Mouse (Mus musculus) MEL (cell line): ENCODE measurements at regions not wholly inside any gene's neighbourhood (a gene's known extent, or its start where the extent isn't known, plus 50 kb on each side); places are given as distances from the start of the nearest gene placed in this dataset.

Experiments
- DNase-seq: peaks from one replicate; pipeline ENCODE4 v3.0.0; 2011; ENCODE audit warnings: low read depth, low spot score
- H3K27ac ChIP-seq: 2 replicates; pipeline ENCODE4 v1.5.1; 2012; ENCODE audit warnings: low read depth, mild to moderate bottlenecking, control low read depth, low read length, moderate library complexity; ENCODE audit not compliant: control insufficient read depth
- H3K27me3 ChIP-seq, 2 experiments: fragments of 150-350 bp in 1 of 2; sonication (generic) in 1 of 2; 2 replicates each; pipeline ENCODE4 v1.6.1; 2012; ENCODE audit warnings: low read length in 2 of 2, mild to moderate bottlenecking in 2 of 2, improper control_type of control experiment in 1 of 2, moderate library complexity in 1 of 2; ENCODE audit not compliant: insufficient read depth in 2 of 2, control insufficient read depth in 1 of 2
- H3K36me3 ChIP-seq, 2 experiments: 2 replicates each; pipeline ENCODE4 v1.6.1; 2012 to 2014; ENCODE audit warnings: low read length in 2 of 2, improper control_type of control experiment in 1 of 2, inconsistent platforms in 1 of 2, mild to moderate bottlenecking in 1 of 2; ENCODE audit not compliant: insufficient read depth in 2 of 2, control insufficient read depth in 1 of 2
- H3K4me1 ChIP-seq, 2 experiments: fragments of 150-350 bp in 1 of 2; sonication (generic) in 1 of 2; 2 replicates each; pipeline ENCODE4 v1.6.1; 2012; ENCODE audit warnings: low read length in 2 of 2, improper control_type of control experiment in 1 of 2, mild to moderate bottlenecking in 1 of 2; ENCODE audit not compliant: insufficient read depth in 2 of 2, control insufficient read depth in 1 of 2
- H3K4me3 ChIP-seq, 2 experiments: fragments of 150-350 bp in 1 of 2; sonication (generic) in 1 of 2; 2 replicates each; pipeline ENCODE4 v1.5.1; 2012; ENCODE audit warnings: low read depth in 2 of 2, low read length in 2 of 2, mild to moderate bottlenecking in 2 of 2, moderate library complexity in 2 of 2, control low read depth in 1 of 2, improper control_type of control experiment in 1 of 2; ENCODE audit not compliant: control insufficient read depth in 1 of 2, insufficient read depth in 1 of 2
- H3K79me2 ChIP-seq: 2 replicates; pipeline ENCODE4 v1.6.1; 2012; ENCODE audit warnings: mild to moderate bottlenecking, low read length, moderate library complexity; ENCODE audit not compliant: control insufficient read depth, poor library complexity, insufficient read depth
- H3K9ac ChIP-seq: 2 replicates; pipeline ENCODE4 v1.6.1; 2012; ENCODE audit warnings: low read depth, mild to moderate bottlenecking, control low read depth, low read length, moderate library complexity; ENCODE audit not compliant: control insufficient read depth, poor library complexity, severe bottlenecking
- H3K9me3 ChIP-seq: fragments of 150-350 bp; sonication (generic); replicated peaks from 2 replicates; pipeline ENCODE4 v1.6.1; 2012; ENCODE audit warnings: mild to moderate bottlenecking, low read length, improper control_type of control experiment, moderate library complexity; ENCODE audit not compliant: insufficient read depth
- CTCF ChIP-seq, 3 experiments: IDR thresholded peaks in 2 of 3; conservative IDR thresholded peaks in 1 of 3; 2 replicates each; pipeline ENCODE4 v1.5.1; 2011 to 2012; ENCODE audit warnings: low read length in 3 of 3, low read depth in 2 of 3, mild to moderate bottlenecking in 2 of 3, improper control_type of control experiment in 1 of 3, inconsistent platforms in 1 of 3, mixed read lengths in 1 of 3, moderate library complexity in 1 of 3; ENCODE audit not compliant: control insufficient read depth in 1 of 3, insufficient read depth in 1 of 3, poor library complexity in 1 of 3, severe bottlenecking in 1 of 3
- ELF1 ChIP-seq: IDR thresholded peaks from 2 replicates; pipeline ENCODE4 v1.6.1; 2014; ENCODE audit warnings: low read depth, mild to moderate bottlenecking, inconsistent platforms, low read length, improper control_type of control experiment, moderate library complexity
- ETS1 ChIP-seq: IDR thresholded peaks from 2 replicates; pipeline ENCODE4 v1.6.1; 2012; ENCODE audit warnings: low read depth, mild to moderate bottlenecking, inconsistent platforms, low read length, improper control_type of control experiment, moderate library complexity
- MAZ ChIP-seq: IDR thresholded peaks from 2 replicates; pipeline ENCODE4 v1.6.1; 2012; ENCODE audit warnings: low read depth, mild to moderate bottlenecking, inconsistent platforms, low read length, improper control_type of control experiment
- MYB ChIP-seq: IDR thresholded peaks from 2 replicates; pipeline ENCODE4 v1.6.1; 2011; ENCODE audit warnings: mild to moderate bottlenecking, low read depth, low read length, improper control_type of control experiment
- MYC ChIP-seq: IDR thresholded peaks from 2 replicates; pipeline ENCODE4 v1.6.1; 2011; ENCODE audit warnings: low read depth, mild to moderate bottlenecking, low read length, improper control_type of control experiment, moderate library complexity
- POLR2A ChIP-seq, 2 experiments: IDR thresholded peaks; 2 replicates each; pipeline ENCODE4 v1.6.1; 2011 to 2012; ENCODE audit warnings: low read length in 2 of 2, mild to moderate bottlenecking in 2 of 2, control low read depth in 1 of 2, improper control_type of control experiment in 1 of 2, low read depth in 1 of 2, moderate library complexity in 1 of 2; ENCODE audit not compliant: control insufficient read depth in 1 of 2, insufficient read depth in 1 of 2, poor library complexity in 1 of 2
- POLR2AphosphoS2 ChIP-seq: IDR thresholded peaks from 2 replicates; pipeline ENCODE4 v1.6.1; 2011; ENCODE audit warnings: low read length, improper control_type of control experiment
- RAD21 ChIP-seq: IDR thresholded peaks from 2 replicates; pipeline ENCODE4 v1.6.1; 2011; ENCODE audit warnings: mild to moderate bottlenecking, low read depth, low read length, improper control_type of control experiment
- SIN3A ChIP-seq: IDR thresholded peaks from 2 replicates; pipeline ENCODE4 v1.6.1; 2012; ENCODE audit warnings: low read length, improper control_type of control experiment, inconsistent platforms
- SMC3 ChIP-seq: IDR thresholded peaks from 2 replicates; pipeline ENCODE4 v1.6.1; 2011; ENCODE audit warnings: low read depth, low read length, improper control_type of control experiment
- TAL1 ChIP-seq: IDR thresholded peaks from 2 replicates; pipeline ENCODE4 v1.6.1; 2012; ENCODE audit warnings: mild to moderate bottlenecking, inconsistent platforms, low read length, moderate library complexity, mixed read lengths
- TBP ChIP-seq: IDR thresholded peaks from 2 replicates; pipeline ENCODE4 v1.8.0; 2011; ENCODE audit warnings: low read depth, low read length, improper control_type of control experiment
- TCF12 ChIP-seq: IDR thresholded peaks from 2 replicates; pipeline ENCODE4 v1.6.1; 2014; ENCODE audit warnings: low read depth, mild to moderate bottlenecking, inconsistent platforms, low read length, improper control_type of control experiment, moderate library complexity
- UBTF ChIP-seq: IDR thresholded peaks from 2 replicates; pipeline ENCODE4 v1.6.1; 2012; ENCODE audit warnings: low read depth, mild to moderate bottlenecking, inconsistent platforms, low read length, improper control_type of control experiment, moderate library complexity, borderline replicate concordance; ENCODE audit not compliant: insufficient read depth
- USF1 ChIP-seq: IDR thresholded peaks from 2 replicates; pipeline ENCODE4 v1.6.1; 2014; ENCODE audit warnings: low read depth, mild to moderate bottlenecking, inconsistent platforms, low read length, improper control_type of control experiment, moderate library complexity
- ZKSCAN1 ChIP-seq: IDR thresholded peaks from 2 replicates; pipeline ENCODE4 v1.6.1; 2012; ENCODE audit warnings: low read depth, mild to moderate bottlenecking, inconsistent platforms, low read length, improper control_type of control experiment, moderate library complexity
- ZNF384 ChIP-seq: IDR thresholded peaks from 2 replicates; pipeline ENCODE4 v1.6.1; 2012; ENCODE audit warnings: low read depth, mild to moderate bottlenecking, inconsistent platforms, low read length, improper control_type of control experiment

DNA sequence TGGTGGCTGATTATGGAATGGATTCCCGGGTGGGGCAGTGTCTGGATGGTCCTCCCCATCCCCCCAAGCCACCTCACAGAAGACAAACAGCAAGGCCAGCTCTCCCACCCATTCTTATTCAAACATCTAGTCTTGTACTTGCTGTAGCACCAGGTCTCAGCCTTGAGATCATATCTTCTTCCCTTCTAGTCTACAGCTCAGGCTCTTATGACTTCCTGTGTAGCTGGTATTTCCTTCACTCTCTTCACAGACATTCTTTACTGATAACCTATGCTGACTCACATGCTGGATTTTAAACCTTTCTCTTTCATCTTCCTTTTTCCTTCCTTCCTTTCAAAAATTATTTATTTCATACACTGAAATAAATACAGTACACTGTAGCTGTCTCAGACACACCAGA, 406.8 kb downstream of the Plcl1 start:
- Histone ChIP-seq H3K9me3 (no peaks in the 10 kb centered on the region), H3K9ac (no peak overlapping the region), H3K36me3 (no peaks in the 10 kb centered on the region), H3K27me3 (no peaks in the 10 kb centered on the region), H3K27ac (no peak overlapping the region), H3K4me3 (no peak overlapping the region), H3K4me1 (no peaks in the 10 kb centered on the region), H3K79me2 (no peaks in the 10 kb centered on the region)
- no peak for DNase-seq
- TF ChIP-seq ELF1 = no peak
- no peak for TF ChIP-seq TAL1
- TF ChIP-seq TBP = no peak
- TF ChIP-seq CTCF (IDR thresholded peaks at IDR 0.05 in 2 of 3, conservative IDR thresholded peaks at IDR 0.05 in 1 of 3; ENCODE audit: control insufficient read depth in 1 of 3, insufficient read depth in 1 of 3, low read depth in 2 of 3, low read length in 3 of 3, poor library complexity in 1 of 3, severe bottlenecking in 1 of 3) = no peak
- no peak for TF ChIP-seq SMC3
- TF ChIP-seq UBTF = no peak
- TF ChIP-seq USF1 = no peak
- TF ChIP-seq ZKSCAN1 = no peak
- no peak for TF ChIP-seq SIN3A
- no peak for TF ChIP-seq POLR2AphosphoS2
- TF ChIP-seq TCF12 = no peak
- TF ChIP-seq MYC = no peak
- TF ChIP-seq POLR2A (IDR thresholded peaks at IDR 0.05; ENCODE audit: control insufficient read depth in 1 of 2, insufficient read depth in 1 of 2, low read depth in 1 of 2, low read length in 2 of 2, poor library complexity in 1 of 2) = no peak
- TF ChIP-seq MYB = no peak
- TF ChIP-seq RAD21 = no peak
- no peak for TF ChIP-seq ETS1

- H3K79me2 ChIP-seq = no peaks in the 10 kb centered on the region
- TF ChIP-seq ZNF384 (no peak), MAZ (no peak), SMC3 (no peak), POLR2AphosphoS2 (no peak), USF1 (no peak)
- H3K9ac ChIP-seq = no peak overlapping the region
- no peak for DNase-seq
- no peaks in the 10 kb centered on the region for H3K4me1 ChIP-seq
- H3K27ac ChIP-seq = no peak overlapping the region
- no peaks in the 10 kb centered on the region for H3K9me3 ChIP-seq
- no peak overlapping the region for H3K4me3 ChIP-seq
- H3K36me3 ChIP-seq = no peaks in the 10 kb centered on the region
- H3K27me3 ChIP-seq = no peaks in the 10 kb centered on the region
These were observed 415.3 kb downstream of the Plcl1 start for GRCm38 (mm10) chr1:55820866-55821500.
